Mouse (Mus musculus): ENCODE measurements around the gene Slc39a7.
A peak's percentile ranks its signal among the peaks of the same experiment; 100 is the strongest.

Gene Slc39a7

DNA sequence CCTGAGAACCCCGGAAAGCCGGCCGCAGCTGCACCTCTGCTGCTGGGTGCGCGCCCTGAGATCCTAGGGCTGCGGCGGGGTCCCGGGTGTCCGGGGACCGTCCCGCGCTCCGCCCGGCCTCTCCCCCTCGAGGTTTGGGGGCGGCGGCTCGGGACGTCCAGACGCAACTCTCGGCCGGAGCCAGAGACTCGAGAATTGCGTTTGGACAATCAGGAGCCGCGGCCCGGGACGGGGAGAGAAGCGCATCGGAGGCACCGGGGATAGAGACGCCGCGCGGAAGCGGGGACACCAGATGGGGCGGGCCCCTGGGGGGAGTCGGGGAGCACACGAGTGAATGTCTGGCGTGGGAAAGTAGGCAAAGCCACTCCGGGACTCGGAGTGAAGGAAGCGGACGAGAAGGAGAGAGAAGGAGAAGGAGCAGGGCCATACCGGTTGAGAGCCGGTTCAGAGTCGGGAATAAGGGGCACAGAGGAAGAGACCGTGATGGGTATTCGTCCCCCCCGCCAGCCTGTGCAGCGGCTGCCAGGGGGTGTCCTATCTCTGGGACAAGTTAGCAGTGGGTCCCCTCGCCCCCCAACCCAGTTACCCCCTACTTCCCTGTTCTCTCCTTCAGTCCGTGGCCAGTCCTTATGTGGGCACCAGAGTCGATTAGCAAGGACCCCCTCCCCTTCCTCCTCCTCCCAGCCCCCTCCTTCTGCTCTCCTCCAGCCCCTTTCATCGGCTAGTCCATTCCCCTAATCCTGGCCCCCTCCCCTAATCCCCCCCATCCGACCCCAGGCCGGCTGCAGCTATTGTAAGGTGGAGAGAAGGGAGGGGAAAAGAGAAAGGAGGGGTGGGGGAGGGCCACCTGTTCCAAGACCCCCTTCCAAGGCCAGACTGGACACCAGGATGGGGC, 6.4 kb downstream of the Slc39a7 start:
- no peak for TF ChIP-seq GATA4 (IDR thresholded peaks at IDR 0.05; ENCODE audit: insufficient replicate concordance, low read length)

DNA sequence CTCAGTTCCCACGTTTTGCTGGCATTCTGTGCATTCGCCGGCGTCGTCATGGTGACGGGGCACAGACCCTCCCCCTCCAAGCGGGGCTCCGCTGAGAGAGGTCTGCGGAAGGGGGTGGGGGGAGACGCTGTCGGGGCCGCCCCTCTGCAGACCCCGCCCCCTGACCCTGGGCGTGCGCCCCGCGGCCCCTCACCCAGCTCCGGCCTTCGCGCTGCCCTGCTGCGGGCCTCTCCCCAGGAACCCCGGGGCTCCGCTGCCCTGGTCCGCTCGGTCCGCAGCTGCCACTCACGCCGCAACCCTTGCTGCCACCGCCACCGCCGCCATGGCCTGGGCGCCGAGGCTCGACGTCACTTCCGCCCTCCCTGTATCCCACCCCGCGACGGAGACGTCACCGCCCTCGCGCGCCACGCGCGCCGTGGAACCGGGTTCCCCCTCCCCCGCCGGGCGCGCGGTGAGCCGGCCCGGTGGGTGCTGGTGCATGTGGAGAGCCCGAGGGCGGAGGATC, 7.1 kb downstream of the Slc39a7 start, which contains the start of gene Ring1:
Gene Ring1 (minus strand): TSS at position 364 of the 505 bp plus-strand sequence.
- no peak; the same call in 1 of the 2 replicates for TF ChIP-seq GATA4 (IDR thresholded peaks at IDR 0.05; ENCODE audit: insufficient replicate concordance, low read length)

DNA sequence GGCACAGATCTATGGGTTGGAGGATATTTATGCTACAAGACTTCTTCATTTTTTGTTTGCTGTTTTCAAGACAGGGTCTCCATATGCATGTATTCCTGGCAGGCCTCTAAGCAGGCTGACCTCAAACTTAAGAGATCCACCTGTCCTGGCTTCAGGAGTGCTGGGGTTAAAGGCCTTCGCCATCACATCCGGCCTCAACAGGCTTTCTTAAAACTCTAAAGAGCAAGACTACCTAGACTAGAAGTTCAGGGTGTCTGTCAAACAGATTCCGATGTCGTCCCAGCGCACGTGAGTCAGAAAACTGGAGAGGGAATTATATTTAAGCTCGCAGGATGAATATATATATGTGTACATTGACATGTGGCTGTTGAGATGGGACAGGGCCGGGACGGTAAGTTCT, 7.8 kb downstream of the Slc39a7 start:
- no peak for TF ChIP-seq GATA4 (IDR thresholded peaks at IDR 0.05; ENCODE audit: insufficient replicate concordance, low read length)

DNA sequence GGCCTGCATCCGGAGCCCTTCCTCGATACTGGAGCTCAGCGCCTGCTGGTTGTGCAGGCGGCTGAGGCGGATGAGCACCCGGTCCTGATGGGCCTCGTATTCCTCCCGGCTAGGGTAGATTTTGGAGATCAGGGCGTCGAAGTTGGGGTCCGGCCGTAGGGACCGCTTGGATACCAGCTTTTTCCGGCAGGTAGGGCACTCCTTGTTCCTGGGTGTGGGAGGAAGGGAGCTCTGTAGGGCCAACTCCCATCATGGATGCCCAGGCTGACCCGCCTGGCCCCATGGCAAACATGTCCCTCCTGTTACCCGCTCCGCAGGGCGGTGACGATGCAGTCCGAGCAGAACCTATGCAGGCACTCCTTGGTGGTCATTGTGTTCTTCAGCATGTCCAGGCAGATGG, 8.5 kb downstream of the Slc39a7 start:
- no peak for TF ChIP-seq GATA4 (IDR thresholded peaks at IDR 0.05; ENCODE audit: insufficient replicate concordance, low read length)

DNA sequence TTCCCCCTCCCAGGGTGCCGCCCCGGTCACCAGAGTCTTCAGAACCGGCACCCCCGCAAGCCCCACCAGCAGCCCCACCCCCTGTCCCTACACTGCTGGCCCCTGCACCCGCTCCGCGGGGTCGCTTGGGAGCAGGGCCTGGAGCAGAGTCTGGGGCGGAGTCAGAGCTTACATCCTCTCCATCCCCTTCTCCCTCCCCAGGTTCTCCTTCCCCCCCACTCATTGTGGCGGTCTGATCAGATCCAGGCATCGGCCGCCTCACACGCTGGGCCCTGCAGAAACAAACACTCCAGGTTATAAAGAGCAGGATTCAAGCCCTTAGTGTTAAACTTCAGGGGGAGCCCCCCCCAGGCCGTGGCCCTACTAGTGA, 9.1 kb downstream of the Slc39a7 start:
- no peak for TF ChIP-seq GATA4 (IDR thresholded peaks at IDR 0.05; ENCODE audit: insufficient replicate concordance, low read length)

DNA sequence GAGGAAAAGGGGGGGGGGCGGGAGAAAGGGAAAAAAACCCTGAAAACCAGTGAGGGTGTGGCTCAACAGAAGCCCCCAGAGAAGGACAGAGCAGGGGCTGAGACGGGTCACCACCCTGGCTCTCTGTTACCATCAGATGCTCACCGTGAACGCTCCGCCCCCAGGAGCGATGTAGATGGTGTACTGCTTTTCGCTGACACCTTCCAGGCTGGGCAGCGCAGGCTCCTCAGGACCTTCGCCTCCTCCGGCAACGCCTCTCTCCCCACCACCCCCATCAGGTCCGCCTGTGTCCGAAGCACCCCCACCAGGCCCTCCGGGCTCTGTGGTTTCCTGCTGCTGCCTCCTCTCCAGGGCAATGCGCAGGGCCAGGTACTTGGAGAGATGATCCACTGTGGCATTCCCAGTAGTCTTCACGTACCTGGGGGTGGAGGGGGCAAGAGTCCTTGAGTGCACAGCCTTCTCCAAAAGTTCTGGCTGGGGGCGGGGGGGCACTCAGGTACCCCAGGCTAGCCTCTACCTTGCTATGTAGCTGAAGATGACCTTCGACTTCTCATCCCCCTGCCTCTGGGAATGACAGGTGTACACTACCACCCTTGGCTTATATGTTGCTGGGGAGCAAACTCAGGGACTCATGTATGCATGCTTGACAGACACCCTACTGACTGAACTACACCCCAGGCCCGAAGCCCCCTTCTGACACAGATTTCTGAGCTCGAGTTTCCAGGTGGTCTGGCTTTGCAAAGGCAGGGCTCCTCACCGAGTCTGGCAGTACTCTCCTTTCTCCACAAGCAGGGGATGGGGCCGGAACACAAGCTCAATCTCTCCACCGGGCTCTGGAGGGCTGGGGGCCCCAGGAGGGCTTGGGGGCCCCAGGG, 9.7 kb downstream of the Slc39a7 start:
- no peak for TF ChIP-seq GATA4 (IDR thresholded peaks at IDR 0.05; ENCODE audit: insufficient replicate concordance, low read length)

DNA sequence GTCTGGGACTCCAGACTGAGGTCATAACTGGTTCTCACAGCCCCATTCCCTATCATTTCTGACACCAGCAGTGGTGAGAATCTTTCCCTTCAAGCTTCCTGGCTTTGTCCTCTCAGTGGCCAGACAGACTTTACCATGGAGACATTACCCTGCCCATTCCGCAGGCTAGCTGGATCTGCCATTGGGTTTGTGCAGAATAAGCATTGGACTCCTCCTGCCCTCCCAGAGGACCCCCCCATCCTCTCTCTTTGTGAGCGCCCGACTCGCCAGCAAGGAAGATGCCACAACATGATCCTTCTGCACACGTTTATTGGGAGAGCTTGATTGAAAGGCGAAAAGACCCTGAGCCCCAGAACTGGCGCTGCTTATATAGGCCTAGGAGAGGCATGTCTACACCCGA, 18.0 kb downstream of the Slc39a7 start:
- TF ChIP-seq GATA4 (IDR thresholded peaks at IDR 0.05; ENCODE audit: insufficient replicate concordance, low read length), result no peak

DNA sequence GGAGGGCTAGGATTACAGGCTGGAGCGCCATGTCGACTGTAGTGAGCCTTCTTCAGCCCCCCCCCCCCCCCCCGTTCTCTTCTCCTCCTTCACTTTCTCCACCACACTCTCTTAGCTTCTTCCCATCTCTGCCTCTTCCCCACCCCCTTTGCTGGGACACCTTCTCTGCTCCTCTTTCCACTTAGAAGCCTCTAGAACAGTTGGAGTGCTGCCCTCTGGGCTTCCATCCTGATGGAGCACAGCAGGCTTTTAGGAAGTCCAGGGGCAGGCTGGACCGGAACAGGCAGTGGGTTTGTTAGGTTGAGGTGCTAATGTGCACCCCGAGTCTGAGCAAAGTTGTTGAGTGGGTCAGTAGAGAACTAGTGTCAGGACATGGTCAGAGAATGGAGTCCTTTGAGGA, 21.3 kb downstream of the Slc39a7 start:
- TF ChIP-seq GATA4 (IDR thresholded peaks at IDR 0.05; ENCODE audit: insufficient replicate concordance, low read length), result no peak

DNA sequence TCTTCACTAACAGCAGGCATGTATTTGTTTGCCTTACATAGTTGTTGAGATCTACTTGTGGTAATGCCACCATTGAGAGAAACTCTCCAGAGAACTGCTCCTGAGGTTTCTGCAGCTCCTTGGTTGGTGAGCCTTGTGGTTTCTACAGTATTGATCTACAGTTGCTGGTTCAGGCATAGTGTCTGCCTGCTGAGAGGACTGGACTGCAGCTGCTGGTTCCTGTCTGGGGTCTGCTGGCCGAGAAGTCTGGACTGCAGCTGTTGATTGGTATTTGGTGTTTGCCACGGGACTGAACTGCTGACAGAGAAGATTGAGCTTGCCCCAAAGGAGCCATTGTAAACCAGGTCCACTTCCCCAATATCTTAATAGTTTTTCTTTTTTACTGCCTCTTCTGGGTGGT, 24.9 kb downstream of the Slc39a7 start:
- no peak for TF ChIP-seq GATA4 (IDR thresholded peaks at IDR 0.05; ENCODE audit: insufficient replicate concordance, low read length)

DNA sequence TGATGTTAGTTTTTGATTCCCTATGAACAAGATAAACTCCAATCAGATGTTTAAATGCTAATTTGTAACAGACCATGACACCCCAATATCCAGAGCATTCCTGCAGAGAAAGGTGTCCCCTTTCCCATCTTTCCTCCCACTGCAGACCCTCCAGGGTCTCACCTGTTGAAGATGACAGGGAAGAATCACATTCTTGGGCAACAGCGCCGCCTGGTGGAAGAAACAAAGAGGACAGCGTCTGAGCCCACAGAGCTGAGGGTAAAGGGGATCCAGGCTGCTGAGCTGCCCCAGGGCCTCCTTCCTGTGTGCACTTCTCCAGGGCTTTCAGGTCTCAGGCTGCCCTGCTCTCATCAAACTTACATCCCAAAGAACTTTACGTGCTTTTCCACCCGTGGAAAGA, 28.1 kb downstream of the Slc39a7 start:
- no peak for TF ChIP-seq GATA4 (IDR thresholded peaks at IDR 0.05; ENCODE audit: insufficient replicate concordance, low read length)

DNA sequence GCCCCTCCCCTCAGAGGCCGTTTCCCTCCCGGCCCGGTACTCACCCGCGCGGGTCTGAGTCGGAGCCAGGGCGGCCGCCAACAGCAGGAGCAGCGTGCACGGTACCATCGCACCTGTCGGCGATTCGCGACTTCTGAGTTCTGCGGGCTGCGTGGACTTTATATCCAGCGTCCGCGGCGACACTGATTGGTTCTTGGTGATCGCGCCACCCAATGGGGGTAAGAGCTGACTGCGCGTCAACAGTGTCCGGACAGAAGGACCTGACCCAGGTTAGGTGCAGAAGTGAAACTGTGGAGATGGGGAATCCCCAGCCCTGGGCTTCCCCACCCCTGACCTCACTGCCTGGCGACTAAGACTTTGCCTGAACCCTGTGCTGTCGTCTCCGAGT, 31.3 kb downstream of the Slc39a7 start, which contains the start of gene H2-K1:
Gene H2-K1 (minus strand): TSS at position 198 of the 388 bp plus-strand sequence.
- TF ChIP-seq GATA4 (IDR thresholded peaks at IDR 0.05; ENCODE audit: insufficient replicate concordance, low read length), result peak; percentile 34; the same call in 1 of the 2 replicates

DNA sequence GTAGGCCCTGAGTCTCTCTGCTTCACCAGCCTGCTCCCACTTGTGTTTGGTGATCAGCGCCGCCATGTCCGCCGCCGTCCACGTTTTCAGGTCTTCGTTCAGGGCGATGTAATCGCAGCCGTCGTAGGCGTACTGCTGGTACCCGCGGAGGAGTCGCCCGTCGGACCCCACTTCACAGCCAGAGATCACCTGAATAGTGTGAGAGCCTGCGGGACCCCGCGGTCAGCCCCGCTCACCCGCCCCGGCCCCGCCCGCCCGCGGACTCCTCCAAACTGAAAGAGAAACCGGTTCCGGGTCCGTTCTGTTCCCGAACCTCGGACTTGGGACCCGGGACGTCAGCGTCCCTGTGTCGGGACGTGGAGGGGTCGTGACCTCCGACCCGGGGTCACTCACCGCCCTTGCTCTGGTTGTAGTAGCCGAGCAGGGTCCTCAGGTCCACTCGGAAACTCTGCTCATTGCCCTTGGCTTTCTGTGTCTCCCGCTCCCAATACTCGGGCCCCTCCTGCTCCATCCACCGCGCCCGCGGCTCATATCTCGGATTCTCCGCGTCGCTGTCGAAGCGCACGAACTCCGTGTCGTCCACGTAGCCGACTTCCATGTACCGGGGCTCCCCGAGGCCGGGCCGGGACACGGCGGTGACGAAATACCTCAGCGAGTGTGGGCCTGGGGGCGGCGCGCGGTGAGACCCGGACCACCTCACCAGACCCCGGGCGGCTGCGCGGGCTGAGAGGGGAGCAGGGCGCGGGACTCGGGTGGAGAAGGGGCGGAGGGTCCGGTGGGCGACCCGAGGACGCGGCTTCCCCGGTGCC, 31.9 kb downstream of the Slc39a7 start:
- no peak for TF ChIP-seq GATA4 (IDR thresholded peaks at IDR 0.05; ENCODE audit: insufficient replicate concordance, low read length)

DNA sequence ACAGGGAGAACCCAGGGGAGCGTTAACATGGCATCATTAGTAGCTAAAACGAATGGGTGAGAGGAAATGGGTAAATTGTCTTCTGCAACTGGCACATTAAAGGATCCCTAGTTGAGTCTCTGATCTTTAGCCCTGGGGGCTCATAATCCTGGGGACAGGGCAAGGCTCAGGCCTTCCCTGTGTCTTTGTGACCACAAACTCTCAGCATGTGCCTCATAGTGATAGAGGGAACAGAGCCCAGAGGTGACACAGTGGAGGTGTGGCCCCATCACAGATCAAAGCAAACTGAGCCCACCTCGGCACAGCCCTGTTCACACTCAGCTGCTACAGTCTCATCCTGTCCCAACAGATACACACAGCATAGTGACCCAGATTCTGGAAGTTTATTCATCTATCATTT, 35.8 kb downstream of the Slc39a7 start:
- TF ChIP-seq GATA4 (IDR thresholded peaks at IDR 0.05; ENCODE audit: insufficient replicate concordance, low read length), result no peak

DNA sequence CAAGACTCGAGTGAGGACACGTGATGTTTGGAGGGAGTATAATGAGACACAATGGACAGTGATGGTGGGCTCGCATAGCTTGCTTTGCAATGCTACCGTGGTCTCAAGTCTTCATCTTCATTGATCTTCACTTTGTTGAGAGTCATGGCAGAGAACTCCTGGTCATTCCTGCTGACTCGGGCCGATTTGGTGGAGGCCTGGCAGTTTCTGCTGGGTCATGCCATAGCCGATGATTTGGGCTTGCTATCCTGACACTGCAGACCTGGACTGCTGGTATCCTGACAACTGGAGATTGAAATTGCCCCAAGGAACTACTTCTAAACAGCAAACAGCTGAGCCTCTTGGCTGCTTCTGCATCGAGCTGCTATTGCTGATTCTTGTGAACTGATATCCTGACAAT, 36.5 kb downstream of the Slc39a7 start:
- no peak for TF ChIP-seq GATA4 (IDR thresholded peaks at IDR 0.05; ENCODE audit: insufficient replicate concordance, low read length)

All from liver, adult (tissue).